Mouse (Mus musculus): ENCODE results near the gene Tuba3a. TPM values are rescaled to one million over a fixed set of nuclear protein-coding genes. Genes with fewer than 3 reads are reported as not detected.

Gene Tuba3a
- polyA plus RNA-seq (2017; shearing (Covaris generic)), result 1 to 10 TPM in 1 of 2 experiments, under 1 TPM in 1; 0.71 to 1.2 TPM

DNA sequence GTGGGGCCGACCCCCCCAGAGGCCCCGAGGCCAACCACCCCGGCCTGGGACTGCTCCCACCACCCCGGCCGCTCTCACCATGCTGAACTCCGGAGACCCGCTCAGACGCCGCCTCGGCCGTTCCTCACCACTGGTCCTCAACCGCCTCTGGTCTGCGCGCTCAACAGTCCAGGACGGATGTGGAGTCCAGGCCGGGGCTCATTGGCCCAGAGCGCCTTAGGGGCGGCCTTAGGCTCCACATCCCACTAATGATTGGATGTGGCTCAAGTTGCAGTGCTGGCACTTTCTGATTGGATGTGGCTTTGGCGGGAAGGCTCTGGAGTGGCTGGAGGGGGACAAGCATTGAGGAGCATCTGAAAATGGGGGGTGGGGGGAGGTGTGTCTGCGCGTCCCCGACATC is at the start of gene Tuba3a:
TSS of gene Tuba3a (minus strand) at position 153 of the 400 bp plus-strand sequence.

DNA sequence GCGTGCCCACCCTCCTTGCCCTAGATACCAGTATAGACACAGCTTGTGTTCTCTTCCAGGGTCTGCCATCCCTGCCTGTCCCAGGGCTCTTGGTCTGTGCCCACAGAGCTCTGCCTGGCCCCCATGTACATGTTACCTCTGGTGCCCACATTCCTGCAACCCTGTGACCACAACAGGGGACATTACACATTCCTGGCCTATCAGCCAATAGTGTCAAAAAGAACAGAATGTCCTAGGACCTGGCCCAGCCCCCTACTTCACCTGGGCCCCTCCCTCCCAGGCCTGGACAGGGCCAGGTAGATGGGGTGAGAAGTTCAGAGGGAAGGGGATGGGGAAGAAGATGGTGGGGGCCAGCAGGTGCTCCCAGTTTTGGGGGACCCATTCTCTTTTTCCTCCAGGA is 34.5 kb upstream of the Tuba3a start, which contains the start of gene Scnn1a:
TSS of gene Scnn1a (plus strand) at position 337 of the 400 bp plus-strand sequence.

DNA sequence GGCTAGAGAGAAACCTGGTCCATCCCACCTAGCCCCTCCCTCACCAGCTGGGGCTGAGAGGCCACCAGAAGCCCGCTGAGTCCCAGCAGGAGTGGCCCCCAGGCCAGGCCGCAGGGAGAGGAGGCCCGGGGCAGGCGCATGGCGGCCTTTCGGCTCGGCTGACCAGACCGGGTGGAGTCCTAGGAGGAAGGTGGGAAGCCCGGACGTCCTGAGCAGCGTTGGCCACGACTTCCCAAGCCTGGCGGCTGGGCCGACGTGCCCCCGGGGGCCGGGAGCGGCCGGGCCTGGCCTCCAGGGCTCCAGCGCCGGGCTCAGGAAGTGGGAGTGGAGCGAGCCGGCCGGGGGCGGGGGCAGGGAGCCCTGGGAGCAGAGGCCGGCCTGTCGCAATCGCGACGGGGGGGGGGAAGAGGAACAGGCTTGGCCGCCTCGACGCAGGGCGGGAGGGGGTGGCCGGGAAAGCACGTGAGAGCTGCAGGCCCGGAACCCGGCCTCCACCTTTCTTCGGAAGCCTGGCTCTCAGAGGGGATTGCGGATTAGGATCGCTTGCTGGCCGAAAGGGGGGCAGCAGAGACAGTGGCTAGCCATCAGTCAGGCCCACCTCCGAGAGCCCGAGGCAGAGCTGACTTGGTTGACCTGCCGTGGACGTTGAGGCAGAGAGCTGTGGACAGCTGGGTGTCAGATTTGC is 27.8 kb upstream of the Tuba3a start, which contains the start of gene Ltbr:
TSS of gene Ltbr (minus strand) at position 340 of the 685 bp plus-strand sequence.

DNA sequence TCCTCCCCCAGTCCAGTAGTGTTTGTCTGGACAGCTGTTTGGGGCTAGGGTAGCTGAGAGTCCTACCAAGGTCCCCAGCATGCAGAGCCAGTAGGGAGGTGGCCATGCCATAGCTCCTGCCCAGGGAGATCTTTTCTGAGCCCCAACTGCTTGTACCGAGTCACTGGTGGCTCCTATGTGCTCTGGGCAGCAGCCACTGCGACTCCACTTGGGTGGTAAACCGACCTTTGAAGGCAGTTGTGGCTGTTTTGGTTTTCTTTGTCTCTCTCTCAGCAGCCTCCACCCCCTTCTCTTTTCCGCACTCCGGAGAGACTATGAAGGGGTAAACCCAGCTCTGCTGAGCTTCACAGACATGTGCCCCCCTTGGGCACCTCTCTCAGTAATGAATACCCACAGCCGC is 49.1 kb downstream of the Tuba3a start, which contains the start of gene Cd27:
TSS of gene Cd27 (minus strand) at position 229 of the 400 bp plus-strand sequence.

DNA sequence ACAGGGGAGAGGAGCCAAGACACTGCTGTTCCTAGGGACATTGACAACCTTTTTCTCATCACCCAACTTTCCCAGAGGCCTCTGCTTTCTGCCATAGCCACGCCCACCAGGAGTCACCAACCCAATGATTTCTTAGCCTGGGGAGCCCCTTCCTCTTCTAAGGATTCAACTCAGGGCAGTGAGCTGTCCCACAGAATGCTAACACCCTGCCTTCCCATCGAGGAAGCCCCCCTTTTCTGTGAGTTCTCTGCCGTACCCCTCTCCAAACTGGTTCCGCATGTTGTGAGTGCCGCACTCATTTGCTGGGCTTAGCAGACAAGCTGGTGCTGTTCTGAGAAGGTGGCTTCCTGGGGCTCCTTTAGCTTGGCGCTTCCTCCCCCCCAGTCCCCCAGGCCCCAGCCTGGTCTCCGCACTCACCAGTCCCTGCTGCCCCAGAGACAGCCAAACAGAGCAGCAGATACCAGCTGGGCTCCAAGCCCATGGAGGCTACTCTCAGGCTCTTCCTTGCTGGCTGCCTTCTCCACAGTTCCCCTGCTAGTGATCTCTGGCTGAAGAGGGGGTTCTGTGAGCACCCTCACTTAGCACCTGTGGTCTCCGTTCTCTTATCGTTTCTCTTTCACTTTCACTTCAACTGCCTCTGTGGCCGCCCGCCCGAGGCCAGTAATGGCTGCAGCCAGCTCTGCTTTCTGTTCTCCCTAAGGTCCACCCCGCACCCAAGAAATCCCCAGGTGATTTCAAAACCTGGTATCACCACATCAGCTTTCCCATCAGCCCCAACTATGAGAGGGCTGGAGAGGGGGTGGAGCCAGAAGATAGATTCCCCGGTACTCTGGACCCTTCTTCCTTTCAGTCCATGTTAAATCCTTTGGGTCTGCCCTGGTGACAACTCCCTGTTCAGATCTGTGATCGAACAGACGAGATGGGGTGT is 54.5 kb downstream of the Tuba3a start, which contains the start of gene Tapbpl:
TSS of gene Tapbpl (minus strand) at position 744 of the 928 bp plus-strand sequence.

Other genes with a start within 250 kb of the Tuba3a start
- gene Ing4, start 246.3 kb downstream of the Tuba3a start, polyA plus RNA-seq (2017; shearing (Covaris generic)), result 100 to 1,000 TPM in 1 of 2 experiments, 10 to 100 TPM in 1; 69.9 to 101 TPM
- gene Acrbp, start 236.4 kb downstream of the Tuba3a start, polyA plus RNA-seq (2017; shearing (Covaris generic)), result 10 to 100 TPM; 11.4 to 13.3 TPM
- gene Lpar5, start 218.1 kb downstream of the Tuba3a start, polyA plus RNA-seq (2017; shearing (Covaris generic)), result 10 to 100 TPM; 17.3 to 20.6 TPM
- gene Chd4, start 190.1 kb downstream of the Tuba3a start, polyA plus RNA-seq (2017; shearing (Covaris generic)), result 10 to 100 TPM; 59.3 to 68.3 TPM
- 10 to 100 TPM; 26.8 to 42.5 TPM for gene Nop2, start 154.1 kb downstream of the Tuba3a start, polyA plus RNA-seq (2017; shearing (Covaris generic))
- 10 to 100 TPM; 20.1 to 25.5 TPM for gene Iffo1, start 140.8 kb downstream of the Tuba3a start, polyA plus RNA-seq (2017; shearing (Covaris generic))
- 100 to 1,000 TPM; 334 to 346 TPM for gene Gapdh, start 119.6 kb downstream of the Tuba3a start, polyA plus RNA-seq (2017; shearing (Covaris generic))
- gene Ncapd2, start 94.3 kb downstream of the Tuba3a start, polyA plus RNA-seq (2017; shearing (Covaris generic)), result 10 to 100 TPM; 31.2 to 32.5 TPM
- 100 to 1,000 TPM; 101 to 117 TPM for gene Mrpl51, start 94.2 kb downstream of the Tuba3a start, polyA plus RNA-seq (2017; shearing (Covaris generic))
- 10 to 100 TPM; 38.0 to 43.4 TPM for gene Vamp1, start 70.5 kb downstream of the Tuba3a start, polyA plus RNA-seq (2017; shearing (Covaris generic))
- 100 to 1,000 TPM in 1 of 2 experiments, 10 to 100 TPM in 1; 87.5 to 133 TPM for gene Tapbpl, start 54.2 kb downstream of the Tuba3a start, polyA plus RNA-seq (2017; shearing (Covaris generic))
- 100 to 1,000 TPM; 384 to 542 TPM for gene Cd27, start 49.0 kb downstream of the Tuba3a start, polyA plus RNA-seq (2017; shearing (Covaris generic))
- 1 to 10 TPM in 1 of 2 experiments, under 1 TPM in 1; 0.50 to 2.3 TPM for gene Ltbr, start 27.8 kb upstream of the Tuba3a start, polyA plus RNA-seq (2017; shearing (Covaris generic))
- under 1 TPM; 0.08 to 0.23 TPM for gene Scnn1a, start 34.6 kb upstream of the Tuba3a start, polyA plus RNA-seq (2017; shearing (Covaris generic))
- gene Tnfrsf1a, start 63.3 kb upstream of the Tuba3a start, polyA plus RNA-seq (2017; shearing (Covaris generic)), result 10 to 100 TPM; 24.1 to 29.1 TPM
- under 1 TPM in 1 of 2 experiments, not detected in 1; 0.11 TPM for gene Plekhg6, start 94.8 kb upstream of the Tuba3a start, polyA plus RNA-seq (2017; shearing (Covaris generic))
- 100 to 1,000 TPM in 1 of 2 experiments, 10 to 100 TPM in 1; 51.0 to 128 TPM for gene Cd9, start 208.7 kb upstream of the Tuba3a start, polyA plus RNA-seq (2017; shearing (Covaris generic))

All from activated CD4-positive, CD25-positive, alpha-beta regulatory T cell (primary cell).